Mouse (Mus musculus) hindbrain, embryonic 14.5 days (tissue): Measurements from ENCODE around the gene Dph1. TPM values are rescaled to one million over a fixed set of nuclear protein-coding genes. Genes with fewer than 3 reads are reported as not detected.

Experiments
- ATAC-seq: fragments of 200-750 bp; cut with Nextera tagmentation; 2 replicates; pipeline ENCODE4 v1.8.0; 2017; ENCODE audit warnings: moderate number of reproducible peaks, mild to moderate bottlenecking, moderate TSS enrichment, moderate library complexity; ENCODE audit not compliant: low FRiP score
- DNase-seq: peaks from one replicate; pipeline ENCODE4 v3.0.0-alpha.2; 2015; ENCODE audit warnings: low spot score
- H3K27ac ChIP-seq: fragments of 300-500 bp; sonication (generic); 2 replicates; pipeline ENCODE4 v1.5.1; 2014; ENCODE audit warnings: mild to moderate bottlenecking, moderate library complexity
- H3K27me3 ChIP-seq: fragments of 300-500 bp; sonication (generic); 2 replicates; pipeline ENCODE4 v1.6.1; 2014; ENCODE audit warnings: mild to moderate bottlenecking, low read length, mixed read lengths; ENCODE audit not compliant: control insufficient read depth, insufficient read depth
- H3K36me3 ChIP-seq: fragments of 300-500 bp; sonication (generic); replicated peaks from 2 replicates; pipeline ENCODE4 v1.6.1; 2014; ENCODE audit not compliant: control insufficient read depth, insufficient read depth
- H3K4me1 ChIP-seq: fragments of 300-500 bp; sonication (generic); replicated peaks from 2 replicates; pipeline ENCODE4 v1.6.1; 2014; ENCODE audit warnings: antibody characterized with exemption, low read length, mixed read lengths; ENCODE audit not compliant: control insufficient read depth, insufficient read depth
- H3K4me2 ChIP-seq: fragments of 300-500 bp; sonication (generic); replicated peaks from 2 replicates; pipeline ENCODE4 v1.6.1; 2014; ENCODE audit warnings: mild to moderate bottlenecking, moderate library complexity
- H3K4me3 ChIP-seq: fragments of 300-500 bp; sonication (generic); replicated peaks from 2 replicates; pipeline ENCODE4 v1.5.1; 2014; ENCODE audit warnings: mild to moderate bottlenecking, low read length
- H3K9ac ChIP-seq: fragments of 300-500 bp; sonication (generic); 2 replicates; pipeline ENCODE4 v1.6.1; 2014
- H3K9me3 ChIP-seq: fragments of 300-500 bp; sonication (generic); 2 replicates; pipeline ENCODE4 v1.6.1; 2016; ENCODE audit warnings: low read length; ENCODE audit not compliant: control insufficient read depth
- WGBS: fragments of 180-500 bp; shearing (Covaris S2); extraction: QIAGEN DNeasy Blood & Tissue Kit; methylation state at CpG from one replicate; pipeline ENCODE4 v1.1.7; 2014; 5-methylcytosine and 5-hydroxymethylcytosine counted together
- polyA plus RNA-seq: library from polyadenylated mRNA; unstranded; fragments of >200 nt; fragmentation: Nextera tagmentation; extraction: Ambion mirVana; gene quantifications from 2 replicates; pipeline ENCODE4 v1.2.1, GENCODE M21; 2014

Gene Dph1
- polyA plus RNA-seq = 13.6 and 14.4 TPM in 2 replicates

DNA sequence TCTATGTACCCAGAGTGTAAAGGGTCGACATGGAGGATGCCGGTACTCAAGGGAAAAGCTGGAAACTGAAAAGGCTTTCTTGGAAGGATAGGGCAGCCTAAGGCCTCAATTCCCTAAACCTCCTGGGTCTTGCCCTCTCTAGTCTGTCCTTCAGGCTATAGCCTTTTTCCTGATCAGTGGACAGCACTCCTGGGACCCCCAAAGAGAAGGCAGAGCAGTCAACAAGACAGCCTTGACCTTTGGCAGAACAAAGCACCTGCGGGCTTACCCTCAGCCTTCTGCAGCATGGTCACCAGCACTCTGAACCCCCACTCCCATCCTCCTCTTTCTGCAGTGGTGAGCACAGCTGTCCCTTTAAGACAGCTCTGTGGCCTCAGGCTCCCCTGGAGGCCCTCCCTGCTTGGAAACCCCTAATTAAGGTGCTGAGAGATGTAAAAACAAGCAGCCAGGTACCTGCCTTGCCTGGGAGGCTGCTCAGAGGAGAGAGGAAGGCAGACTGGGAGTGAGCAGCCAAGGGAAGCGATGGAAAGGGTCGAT, at the start of gene Dph1:
Dph1 (minus strand) TSS at position 337 of the 537 bp plus-strand sequence.
- Histone ChIP-seq H3K4me2 (peak within 1 kb of the TSS; percentile 85), H3K9me3 (no peaks in the 10 kb centered on the region), H3K9ac (peak within 1 kb of the TSS; percentile 62), H3K27me3 (peaks cover 42% of the 10 kb centered on the region), H3K4me3 (peak within 1 kb of the TSS; percentile 73), H3K4me1 (peaks cover 30% of the 10 kb centered on the region), H3K27ac (peak within 1 kb of the TSS; percentile 34; the same call in 1 of the 2 replicates), H3K36me3 (no peaks in the 10 kb centered on the region)
- ATAC-seq (no peak), DNase-seq (no peak)
- 51% methylated on average over 5 of the region's 5 CpGs for WGBS

DNA sequence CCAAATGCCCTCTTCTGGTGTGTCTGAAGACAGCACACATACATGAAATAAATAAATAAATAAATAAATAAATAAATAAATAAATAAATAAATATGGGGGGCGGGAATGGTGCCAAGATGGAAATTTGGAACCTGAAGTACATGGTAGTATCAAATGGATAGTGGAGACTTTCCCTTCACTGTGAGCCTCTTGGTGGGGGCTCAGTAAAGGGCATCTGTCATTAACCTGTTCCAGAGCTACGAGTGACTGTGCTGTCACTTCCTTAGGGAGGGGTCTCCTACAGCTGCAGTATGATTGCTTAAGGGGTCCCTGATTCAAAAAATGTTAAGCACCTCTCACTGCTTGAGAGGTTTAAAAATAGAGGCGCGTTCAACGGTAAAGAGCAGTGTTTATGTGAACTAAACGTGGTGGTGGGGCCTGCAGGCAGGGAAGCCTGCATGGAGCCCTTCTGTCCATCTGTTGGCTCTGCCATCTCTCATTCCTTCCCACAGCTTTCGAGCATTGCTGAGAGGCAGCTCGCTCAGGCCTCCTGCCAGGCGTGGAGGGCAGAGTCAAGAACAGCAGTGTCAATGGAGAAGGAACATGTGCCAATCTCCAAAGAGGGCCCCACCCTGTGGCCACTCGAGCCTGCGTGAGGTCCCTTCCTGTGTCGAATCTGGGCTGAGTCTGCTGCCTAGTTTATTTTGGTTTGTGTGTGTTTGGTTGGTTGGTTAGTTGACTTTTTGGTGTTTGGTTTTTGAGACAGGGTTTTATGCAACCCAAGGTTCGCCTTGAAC, 49.3 kb upstream of the Dph1 start:
- no peak overlapping the region for H3K4me2 ChIP-seq
- no peaks in the 10 kb centered on the region for H3K36me3 ChIP-seq
- WGBS = 72% methylated on average over 13 of the region's 13 CpGs
- no peak overlapping the region for H3K4me3 ChIP-seq
- no peak for DNase-seq
- H3K27me3 ChIP-seq = no peaks in the 10 kb centered on the region
- H3K4me1 ChIP-seq = peaks cover 1% of the 10 kb centered on the region; the same call in 1 of the 2 replicates
- no peaks in the 10 kb centered on the region for H3K9me3 ChIP-seq
- ATAC-seq = no peak
- H3K9ac ChIP-seq = no peak overlapping the region
- H3K27ac ChIP-seq = no peak overlapping the region

DNA sequence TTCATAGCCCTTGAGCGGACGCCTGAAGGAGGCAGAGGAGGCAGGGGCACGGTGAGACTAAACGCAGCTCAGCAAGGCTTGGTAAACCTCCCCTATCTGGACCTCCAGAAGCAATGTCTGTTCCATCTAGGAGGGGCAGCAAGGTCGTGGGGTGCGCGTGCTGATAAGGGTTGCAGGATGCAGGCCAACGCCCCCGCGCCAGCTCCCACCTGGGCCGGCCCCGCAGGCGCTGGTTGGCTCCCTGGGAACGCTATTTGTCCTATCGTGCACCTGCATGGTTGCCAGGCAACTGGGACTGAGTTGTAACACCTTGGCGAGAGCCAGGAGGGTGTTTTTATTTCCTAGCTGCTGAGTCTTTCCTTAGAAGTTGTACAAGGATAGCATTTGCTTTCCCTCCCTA, 43.7 kb upstream of the Dph1 start:
- 0 out of 2 replicates have a peak overlapping the region, but pooled peaks have one; percentile 7 for H3K4me3 ChIP-seq
- no peaks in the 10 kb centered on the region for H3K9me3 ChIP-seq
- 0 out of 2 replicates have a peak overlapping the region, but pooled peaks have one; percentile 29 for H3K9ac ChIP-seq
- peaks cover 7% of the 10 kb centered on the region; the same call in 1 of the 2 replicates for H3K27me3 ChIP-seq
- H3K4me1 ChIP-seq = 0 out of 2 replicates have a peak, but pooled peaks cover 8% of the 10 kb centered on the region
- DNase-seq (peak; percentile 48), ATAC-seq (no peak)
- 9% methylated on average over 16 of the region's 16 CpGs for WGBS
- no peak overlapping the region for H3K27ac ChIP-seq
- H3K4me2 ChIP-seq = peak overlapping the region; percentile 45
- H3K36me3 ChIP-seq = no peaks in the 10 kb centered on the region

DNA sequence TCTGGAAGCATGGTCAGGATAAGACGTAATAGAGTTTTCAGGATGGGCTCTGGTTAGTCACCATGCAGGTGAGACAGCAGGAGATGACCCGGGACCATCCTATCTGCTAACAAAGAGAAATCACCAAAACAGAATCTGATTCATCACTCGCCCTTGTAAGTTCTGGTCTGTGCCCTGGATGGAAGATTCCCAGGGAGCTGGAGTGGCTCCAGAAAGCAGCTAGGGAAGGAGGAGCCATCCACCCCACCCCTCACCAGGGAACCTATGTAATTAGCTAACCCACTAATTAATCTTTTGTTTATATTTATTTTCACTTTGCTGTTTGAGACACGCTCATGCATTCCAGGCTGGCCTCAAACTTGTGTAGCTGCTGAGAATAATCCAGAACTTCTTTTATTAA, 41.4 kb upstream of the Dph1 start:
- Histone ChIP-seq H3K27me3 (peaks cover 7% of the 10 kb centered on the region; the same call in 1 of the 2 replicates), H3K4me1 (0 out of 2 replicates have a peak, but pooled peaks cover 8% of the 10 kb centered on the region), H3K27ac (no peak overlapping the region), H3K4me2 (no peak overlapping the region), H3K36me3 (no peaks in the 10 kb centered on the region), H3K9me3 (no peaks in the 10 kb centered on the region), H3K9ac (no peak overlapping the region), H3K4me3 (no peak overlapping the region)
- DNase-seq = no peak
- WGBS = 71% methylated on average over 4 of the region's 4 CpGs
- ATAC-seq = no peak

DNA sequence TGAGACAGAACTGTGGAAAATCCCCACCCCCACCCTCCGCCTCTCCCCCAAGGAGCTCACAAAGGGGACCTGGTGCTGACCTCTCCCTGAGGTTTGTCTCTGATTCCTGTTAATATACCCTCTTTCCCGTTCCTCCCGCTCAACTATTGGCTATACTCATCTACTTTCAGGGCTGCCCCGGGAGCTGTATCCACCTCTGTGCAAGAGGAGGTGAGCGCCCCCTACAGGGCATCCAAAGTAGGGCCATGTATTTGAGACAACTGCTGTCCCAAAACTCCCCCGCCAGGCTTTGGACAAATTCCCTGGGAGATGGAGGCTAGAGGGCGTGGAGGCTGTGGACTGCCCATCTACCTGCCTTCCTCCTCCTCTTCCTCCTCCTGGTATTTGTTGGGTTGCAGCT, 40.7 kb upstream of the Dph1 start:
- Histone ChIP-seq H3K9me3 (no peaks in the 10 kb centered on the region), H3K4me1 (0 out of 2 replicates have a peak, but pooled peaks cover 8% of the 10 kb centered on the region), H3K27me3 (peaks cover 7% of the 10 kb centered on the region; the same call in 1 of the 2 replicates), H3K4me3 (no peak overlapping the region), H3K9ac (no peak overlapping the region), H3K27ac (no peak overlapping the region), H3K4me2 (no peak overlapping the region), H3K36me3 (no peaks in the 10 kb centered on the region)
- no peak for DNase-seq
- no peak for ATAC-seq
- 9% methylated on average over 7 of the region's 7 CpGs for WGBS

DNA sequence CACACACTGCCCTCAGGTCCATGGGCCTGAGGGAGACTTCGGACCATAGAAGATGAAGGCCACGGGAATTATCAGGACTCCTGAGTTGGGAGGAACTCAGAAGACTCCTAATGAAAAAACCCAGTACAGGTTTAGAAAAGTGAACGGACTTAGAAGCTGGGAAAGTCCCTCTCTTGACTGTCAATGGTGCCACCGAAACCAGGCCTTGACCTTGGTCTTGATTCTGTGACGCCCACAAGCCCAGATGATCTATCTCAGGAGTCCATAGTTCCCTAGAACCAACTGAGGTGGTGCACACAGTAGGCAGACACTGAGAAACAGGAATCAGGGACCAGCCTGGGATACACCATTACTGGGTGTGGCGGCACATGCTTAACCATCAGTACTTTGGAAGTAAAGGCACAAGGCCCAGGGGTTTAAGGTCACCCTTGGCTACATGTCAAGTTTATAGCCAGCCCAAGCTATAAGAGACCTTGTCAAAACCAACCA, 39.3 kb upstream of the Dph1 start:
- no peaks in the 10 kb centered on the region for H3K36me3 ChIP-seq
- H3K4me2 ChIP-seq = no peak overlapping the region
- H3K9me3 ChIP-seq = no peaks in the 10 kb centered on the region
- no peak overlapping the region for H3K4me3 ChIP-seq
- H3K9ac ChIP-seq = no peak overlapping the region
- 95% methylated on average over 6 of the region's 6 CpGs for WGBS
- ATAC-seq (no peak), DNase-seq (no peak)
- H3K4me1 ChIP-seq = 0 out of 2 replicates have a peak, but pooled peaks cover 8% of the 10 kb centered on the region
- H3K27ac ChIP-seq = no peak overlapping the region
- peaks cover 7% of the 10 kb centered on the region; the same call in 1 of the 2 replicates for H3K27me3 ChIP-seq

DNA sequence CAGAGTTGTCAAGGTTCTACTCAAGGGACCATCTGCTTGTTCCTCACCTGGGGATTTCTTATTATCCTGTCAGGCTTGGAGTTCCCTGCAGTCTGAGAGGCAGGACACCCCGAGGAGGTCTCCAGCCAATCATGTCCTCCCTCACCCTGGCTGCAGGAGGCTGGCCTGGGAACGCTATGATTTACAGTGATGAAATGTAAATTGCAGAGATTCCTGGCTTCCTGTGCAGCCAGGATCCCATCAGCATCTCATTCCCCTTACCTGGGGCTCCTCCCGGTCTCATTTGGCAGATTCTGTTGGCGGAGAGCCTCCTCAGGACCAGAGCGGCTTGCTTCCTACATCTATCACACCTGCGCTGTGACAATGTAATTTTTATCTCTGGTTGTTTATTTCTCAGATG, 38.2 kb upstream of the Dph1 start:
- H3K4me2 ChIP-seq = no peak overlapping the region
- no peak overlapping the region for H3K4me3 ChIP-seq
- H3K27ac ChIP-seq = no peak overlapping the region
- no peak for ATAC-seq
- no peak overlapping the region for H3K9ac ChIP-seq
- no peaks in the 10 kb centered on the region for H3K9me3 ChIP-seq
- no peaks in the 10 kb centered on the region for H3K36me3 ChIP-seq
- no peak for DNase-seq
- 0 out of 2 replicates have a peak, but pooled peaks cover 3% of the 10 kb centered on the region for H3K4me1 ChIP-seq
- 78% methylated on average over 6 of the region's 6 CpGs for WGBS
- 0 out of 2 replicates have a peak, but pooled peaks cover 3% of the 10 kb centered on the region for H3K27me3 ChIP-seq

DNA sequence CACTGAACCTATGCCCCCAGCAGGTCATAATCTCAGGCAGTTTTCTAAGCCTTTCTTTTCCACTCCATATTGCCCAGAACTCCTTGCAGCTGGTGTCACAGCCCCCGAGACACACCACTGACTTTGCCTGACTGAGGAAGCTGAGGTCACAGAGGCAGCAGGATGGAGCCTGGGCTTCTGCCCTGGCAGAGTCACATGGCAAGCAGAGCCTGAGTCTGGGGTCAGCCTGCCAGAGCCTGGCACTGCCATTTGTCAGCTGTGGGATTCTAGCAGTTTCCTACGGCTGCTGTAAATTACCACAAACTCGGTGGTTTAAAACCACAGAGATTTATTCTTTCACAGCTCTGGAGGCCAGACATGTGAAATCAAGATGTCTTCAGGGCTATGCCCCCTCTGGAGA, 36.6 kb upstream of the Dph1 start:
- Histone ChIP-seq H3K27me3 (no peaks in the 10 kb centered on the region), H3K4me2 (no peak overlapping the region), H3K9ac (no peak overlapping the region), H3K4me3 (no peak overlapping the region), H3K36me3 (no peaks in the 10 kb centered on the region), H3K9me3 (no peaks in the 10 kb centered on the region), H3K27ac (no peak overlapping the region), H3K4me1 (0 out of 2 replicates have a peak, but pooled peaks cover 3% of the 10 kb centered on the region)
- DNase-seq = no peak
- no peak for ATAC-seq
- WGBS = 57% methylated on average over 3 of the region's 3 CpGs

DNA sequence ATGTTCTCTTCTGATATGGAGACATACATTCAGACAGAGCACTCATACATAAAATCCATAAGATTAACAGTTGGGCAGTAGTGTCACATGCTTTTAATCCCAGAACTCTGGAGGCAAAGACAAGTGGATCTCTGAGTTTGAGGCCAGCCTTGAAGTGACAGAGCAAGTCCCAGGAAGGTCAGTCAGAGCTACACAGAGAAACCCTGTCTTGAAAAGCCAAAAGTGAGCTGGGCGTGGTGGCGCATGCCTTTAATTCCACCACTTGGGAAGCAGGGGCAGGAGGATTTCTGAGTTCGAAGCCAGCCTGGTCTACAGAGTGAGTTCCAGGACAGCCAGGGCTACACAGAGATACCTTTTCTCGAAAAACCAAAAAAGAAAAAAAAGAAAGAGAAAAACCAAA, 33.8 kb upstream of the Dph1 start:
- Histone ChIP-seq H3K27ac (no peak overlapping the region), H3K9ac (no peak overlapping the region), H3K4me1 (no peaks in the 10 kb centered on the region), H3K4me2 (no peak overlapping the region), H3K9me3 (no peaks in the 10 kb centered on the region), H3K36me3 (no peaks in the 10 kb centered on the region), H3K27me3 (no peaks in the 10 kb centered on the region), H3K4me3 (no peak overlapping the region)
- DNase-seq (no peak), ATAC-seq (no peak)
- WGBS = 85% methylated on average over 4 of the region's 4 CpGs
